Mouse (Mus musculus) naive thymus-derived CD4-positive, alpha-beta T cell, adult 5 months (primary cell): ENCODE data around the gene Tmem248. TPM values are rescaled to one million over a fixed set of nuclear protein-coding genes. Genes with fewer than 3 reads are reported as not detected.

Experiments used
- polyA plus RNA-seq: library from polyadenylated mRNA; unstranded; fragments of 100-300 nt; shearing (Covaris generic); gene quantifications from one replicate; pipeline ENCODE4 v1.2.1, GENCODE M21; 2017

Gene Tmem248
- 80.6 TPM for polyA plus RNA-seq

GRCm38 (mm10) chr5:130216781-130217180 lies at the start of gene Tmem248:
Gene Tmem248, plus strand, starts transcription at chr5:130217081.

DNA sequence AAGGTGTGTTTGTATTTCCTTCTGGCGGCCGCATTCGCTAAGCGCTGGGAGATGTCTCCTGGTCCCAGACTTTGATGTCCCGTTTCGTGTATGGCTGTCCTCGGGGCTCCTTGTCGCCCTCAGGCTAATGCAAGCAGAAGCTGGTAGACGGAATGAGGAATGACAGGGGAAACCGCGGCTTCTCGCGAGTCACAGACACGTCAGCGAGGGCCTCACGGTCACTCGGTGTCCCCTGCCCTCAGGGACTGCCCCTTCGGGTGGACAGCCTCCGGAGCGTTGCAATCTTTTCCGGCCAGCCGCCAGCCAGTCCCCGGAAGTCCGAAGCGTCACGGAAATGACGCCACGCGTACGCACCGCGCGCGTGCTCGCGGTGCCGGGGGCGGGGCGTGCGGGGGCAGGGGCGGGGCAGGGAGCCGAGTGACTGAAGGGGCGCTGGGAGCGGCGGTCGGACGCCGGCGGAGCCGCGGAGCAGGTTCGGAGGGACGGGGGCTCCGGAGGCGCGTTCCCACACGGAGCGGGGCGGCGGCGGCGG lies 45.4 kb upstream of the Tmem248 start, which contains the start of gene Rabgef1:
Gene Rabgef1, plus strand, starts transcription at position 376 of the 532 bp plus-strand sequence.

DNA sequence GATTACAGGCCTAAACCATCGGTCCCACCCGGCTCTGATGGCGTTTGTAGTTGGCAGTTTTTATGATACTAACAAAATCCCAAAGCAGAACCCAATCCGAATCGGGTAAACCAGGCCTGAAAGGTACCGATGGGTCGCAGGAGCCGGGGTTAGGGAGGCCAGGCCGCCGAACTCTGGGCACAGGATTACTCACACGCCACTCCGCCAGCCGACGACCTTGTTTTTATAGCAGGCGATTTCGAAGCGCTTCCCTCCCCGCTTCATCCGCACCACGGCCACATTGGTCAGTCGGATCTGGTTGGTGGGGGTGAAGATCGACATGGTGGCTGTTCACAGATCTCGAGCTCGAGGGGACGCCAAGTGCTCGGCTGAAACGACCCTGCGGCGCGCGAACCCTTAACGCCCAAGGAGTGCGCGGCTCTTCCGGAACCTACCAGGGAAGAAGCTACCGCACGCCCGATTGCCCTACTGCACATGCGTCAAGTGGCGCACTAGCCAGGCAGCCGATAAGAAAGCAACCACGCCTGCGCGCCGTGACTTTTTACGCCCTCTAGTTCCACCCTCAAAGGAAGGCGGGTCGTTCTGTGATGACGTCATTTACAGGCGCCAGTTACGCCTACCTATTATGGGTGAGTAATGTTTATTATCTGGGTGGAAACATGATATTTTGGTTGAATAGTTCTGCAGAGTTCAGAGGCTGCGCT lies 38.3 kb downstream of the Tmem248 start, which contains the start of the genes Sbds and Tyw1:
Gene Sbds, minus strand, starts transcription at position 514 of the 704 bp plus-strand sequence.
Gene Tyw1, plus strand, starts transcription at position 603 of the 704 bp plus-strand sequence.

Other genes starting within 250 kb of the Tmem248 start
- 16.6 TPM for gene Gusb, start 214.0 kb upstream of the Tmem248 start, polyA plus RNA-seq
- gene Asl, start 187.8 kb upstream of the Tmem248 start, polyA plus RNA-seq, result 36.9 TPM
- gene Crcp, start 187.8 kb upstream of the Tmem248 start, polyA plus RNA-seq, result 18.6 TPM
- 9.6 TPM for gene Tpst1, start 143.8 kb upstream of the Tmem248 start, polyA plus RNA-seq
- 2.2 TPM for gene Kctd7, start 72.2 kb upstream of the Tmem248 start, polyA plus RNA-seq
- gene Rabgef1, start 45.3 kb upstream of the Tmem248 start, polyA plus RNA-seq, result 42.5 TPM
- 123 TPM for gene Sbds, start 38.4 kb downstream of the Tmem248 start, polyA plus RNA-seq
- gene Tyw1, start 38.5 kb downstream of the Tmem248 start, polyA plus RNA-seq, result 25.3 TPM
- gene Caln1, start 152.4 kb downstream of the Tmem248 start, polyA plus RNA-seq, result not detected
- not detected for gene A330070K13Rik, start 167.6 kb downstream of the Tmem248 start, polyA plus RNA-seq